Mouse (Mus musculus) G1E (cell line): ENCODE measurements around the gene Tspan18.

Experiments
- CTCF ChIP-seq: IDR thresholded peaks from 2 replicates; pipeline ENCODE4 v1.5.1; 2012; ENCODE audit warnings: low read depth, low read length, inconsistent platforms, mixed read lengths
- GATA1 ChIP-seq: IDR thresholded peaks from 2 replicates; pipeline ENCODE4 v1.6.1; 2012; ENCODE audit warnings: borderline replicate concordance, low read length, inconsistent platforms, mixed read lengths
- GATA2 ChIP-seq: IDR thresholded peaks from 2 replicates; pipeline ENCODE4 v1.6.1; 2012; ENCODE audit warnings: low read depth, low read length, inconsistent platforms, borderline replicate concordance
- POLR2AphosphoS5 ChIP-seq: IDR thresholded peaks from 2 replicates; pipeline ENCODE4 v1.6.1; 2012; ENCODE audit warnings: low read depth, low read length, inconsistent platforms; ENCODE audit not compliant: insufficient replicate concordance

- TF ChIP-seq CTCF (no peak), GATA1 (no peak), POLR2AphosphoS5 (no peak), GATA2 (no peak)
Observed at GRCm38 (mm10) chr2:93190771-93191487, 143.4 kb downstream of the Tspan18 start.
